13 mouse cellular contexts compared by ENCODE assay signal in genomic region chr12:84152352-84153190, GRCm38 (mm10). TPM values are rescaled to one million over a fixed set of nuclear protein-coding genes. Genes with fewer than 3 reads are reported as not detected.
A peak's percentile ranks its signal among the peaks of the same experiment; 100 is the strongest.
DNase-seq lines count a peak whose midpoint lies in the region; ATAC-seq and TF ChIP-seq lines count a peak whose summit lies in the region.
"Had no signal": no experiment of that assay in that cellular context is flagged by ENCODE, and none has a peak within 500 bp of the region (broad histone marks: within the 10 kb centered on the region; RNA-seq: fewer than 3 reads in every experiment).

No protein-coding gene starts in this region.

- peaks cover 6% of the 10 kb centered on the region for H3K4me1 ChIP-seq in kidney, adult 2 months (ENCODE audit: control insufficient read depth, insufficient read depth, low read length)
- H3K4me1 ChIP-seq in erythroblast, embryonic 14.5 days (ENCODE audit: control insufficient read depth), result peaks cover 70% of the 10 kb centered on the region
- H3K4me1 ChIP-seq in stomach, embryonic 14.5 days (ENCODE audit: control insufficient read depth, insufficient read depth, low read length), result peaks cover 6% of the 10 kb centered on the region; the same call in 1 of the 2 replicates

- H3K9ac ChIP-seq in stomach, embryonic 14.5 days (replicated peaks; ENCODE audit: low read depth, low read length), result no peak overlapping the region
- H3K9ac ChIP-seq: midbrain, embryonic 12.5 days had no signal

- ATAC-seq in stomach, embryonic 14.5 days (ENCODE audit: insufficient number of reproducible peaks, insufficient read depth, low FRiP score, low read depth), result peak; percentile 65

- TF ChIP-seq POLR2A in kidney, adult 2 months (IDR thresholded peaks at IDR 0.05; ENCODE audit: low read depth, low read length), result no peak

- no peak overlapping the region for H3K4me3 ChIP-seq in kidney, adult 2 months (ENCODE audit: insufficient read depth, low read depth, low read length)
- peak overlapping the region; percentile 79 for H3K4me3 ChIP-seq in erythroblast, embryonic 14.5 days (replicated peaks)
- H3K4me3 ChIP-seq in stomach, embryonic 14.5 days (ENCODE audit: low read depth, low read length), result no peak overlapping the region
- H3K4me3 ChIP-seq: midbrain, embryonic 12.5 days had no signal

- no peak for TF ChIP-seq CTCF in kidney, adult 2 months (conservative IDR thresholded peaks at IDR 0.05; ENCODE audit: insufficient read depth, insufficient read length, low read depth, low read length)

- no peaks in the 10 kb centered on the region for H3K27me3 ChIP-seq in kidney, adult 2 months (replicated peaks; ENCODE audit: control insufficient read depth, insufficient read depth, low read length)
- no peaks in the 10 kb centered on the region for H3K27me3 ChIP-seq in erythroblast, embryonic 14.5 days (ENCODE audit: control insufficient read depth)
- H3K27me3 ChIP-seq in stomach, embryonic 14.5 days (ENCODE audit: control insufficient read depth, insufficient read depth, low read length), result no peaks in the 10 kb centered on the region
- H3K27me3 ChIP-seq: midbrain, embryonic 12.5 days had no signal

- H3K36me3 ChIP-seq in kidney, adult 2 months (ENCODE audit: control insufficient read depth, insufficient read depth, low read length), result no peaks in the 10 kb centered on the region; the same call in none of the 2 replicates
- H3K36me3 ChIP-seq in erythroblast, embryonic 14.5 days (ENCODE audit: control insufficient read depth), result peaks cover 95% of the 10 kb centered on the region
- peaks cover 41% of the 10 kb centered on the region for H3K36me3 ChIP-seq in stomach, embryonic 14.5 days (ENCODE audit: control insufficient read depth, insufficient read depth, low read length)

- WGBS in kidney, adult 2 months, result 74% methylated on average over 32 of the region's 32 CpGs
- 64% methylated on average over 32 of the region's 32 CpGs for WGBS in stomach, embryonic 14.5 days

- peak; percentile 38 to 58 for DNase-seq in adrenal gland, postnatal 36 days
- DNase-seq in adrenal gland, adult 8-10 months, result no peak
- DNase-seq in kidney, adult 2 months, result peak; percentile 0
- DNase-seq in kidney, adult 18-20 months, result no peak
- no peak for DNase-seq in gastrocnemius, postnatal 4 days (ENCODE audit: low spot score in 2 of 2)
- DNase-seq in right cerebral cortex, postnatal 36 days (ENCODE audit: low spot score in 2 of 2), result no peak
- DNase-seq: cerebellum, postnatal 14 days; left cerebral cortex, postnatal 4 days had no signal

- H3K9me3 ChIP-seq in erythroblast, embryonic 14.5 days (ENCODE audit: control insufficient read depth, low read length), result no peaks in the 10 kb centered on the region
- H3K9me3 ChIP-seq in stomach, embryonic 14.5 days (ENCODE audit: control insufficient read depth, low read depth, low read length), result no peaks in the 10 kb centered on the region
- H3K9me3 ChIP-seq: midbrain, embryonic 12.5 days had no signal

- H3K27ac ChIP-seq in kidney, adult 2 months (ENCODE audit: insufficient read depth, low read depth, low read length), result no peak overlapping the region
- no peak overlapping the region; the same call in 1 of the 2 replicates for H3K27ac ChIP-seq in stomach, embryonic 14.5 days (ENCODE audit: low read length)
- H3K27ac ChIP-seq: kidney, postnatal 0 days; midbrain, embryonic 12.5 days had no signal

- no peak overlapping the region for H3K4me2 ChIP-seq in stomach, embryonic 14.5 days (replicated peaks; ENCODE audit: low read depth, low read length)
- H3K4me2 ChIP-seq: midbrain, embryonic 12.5 days had no signal

RNA-seq across cellular contexts. Expression of gene Pnma1, which starts 4.3 kb away (rescaled TPM):
- total RNA-seq in adrenal gland, postnatal 36 days (2021), result under 1 TPM; 0.23 to 0.26 TPM
- under 1 TPM; 0.09 to 0.56 (median 0.35) TPM for total RNA-seq in adrenal gland, adult 8-10 months (2022)
- 0.05 TPM in 1 of 2 replicates, not detected in the other for polyA plus RNA-seq in kidney, adult 2 months (2012; rRNA removed)
- 0.02 and 0.03 TPM in 2 replicates for polyA plus RNA-seq in erythroblast, embryonic 14.5 days (2012)
- 0.45 and 0.90 TPM in 2 replicates for polyA plus RNA-seq in stomach, embryonic 14.5 days (2014; fragmentation: Nextera tagmentation; extraction: Ambion mirVana)
- total RNA-seq in gastrocnemius, postnatal 4 days (2021), result under 1 TPM; 0.54 to 0.81 TPM

RNA-seq across cellular contexts. Expression of gene Dnal1, which starts 38.4 kb away (rescaled TPM):
- total RNA-seq in adrenal gland, postnatal 36 days (2021), result 10 to 100 TPM; 14.1 to 19.5 TPM
- total RNA-seq in adrenal gland, adult 8-10 months (2022), result 10 to 100 TPM; 14.9 to 30.8 (median 22.0) TPM
- 5.0 and 6.3 TPM in 2 replicates for polyA plus RNA-seq in kidney, adult 2 months (2012; rRNA removed)
- polyA plus RNA-seq in erythroblast, embryonic 14.5 days (2012), result not detected in 2 replicates
- 3.8 and 5.7 TPM in 2 replicates for polyA plus RNA-seq in stomach, embryonic 14.5 days (2014; fragmentation: Nextera tagmentation; extraction: Ambion mirVana)
- 10 to 100 TPM; 10.2 to 14.8 TPM for total RNA-seq in gastrocnemius, postnatal 4 days (2021)

RNA-seq across cellular contexts. Expression of gene Acot6, which starts 52.1 kb away (rescaled TPM):
- 1 to 10 TPM; 4.5 to 4.6 TPM for total RNA-seq in adrenal gland, postnatal 36 days (2021)
- total RNA-seq in adrenal gland, adult 8-10 months (2022), result 1 to 10 TPM; 6.0 to 8.1 (median 7.0) TPM
- polyA plus RNA-seq in kidney, adult 2 months (2012; rRNA removed), result 6.9 and 7.1 TPM in 2 replicates
- not detected in 2 replicates for polyA plus RNA-seq in erythroblast, embryonic 14.5 days (2012)
- polyA plus RNA-seq in stomach, embryonic 14.5 days (2014; fragmentation: Nextera tagmentation; extraction: Ambion mirVana), result 1.7 and 2.5 TPM in 2 replicates
- 1 to 10 TPM; 3.2 to 4.3 TPM for total RNA-seq in gastrocnemius, postnatal 4 days (2021)
- total RNA-seq: neutrophil, adult 5-6 weeks had no signal

Comparison
In these comparisons a context has a peak if more than half of its experiments do, and no peak if none do; other contexts are left out.
1. DNase-seq: peak in adrenal gland, postnatal 36 days (2 of 2) and kidney, adult 2 months (single experiment); none in adrenal gland, adult 8-10 months (single experiment), kidney, adult 18-20 months (single experiment), gastrocnemius, postnatal 4 days (0 of 2) and right cerebral cortex, postnatal 36 days (0 of 2).